Mouse (Mus musculus) intestine, embryonic 14.5 days (tissue): ENCODE data around the gene Fer1l5. TPM values are rescaled to one million over a fixed set of nuclear protein-coding genes. Genes with fewer than 3 reads are reported as not detected.
A peak's percentile ranks its signal among the peaks of the same experiment; 100 is the strongest.

Experiments
- ATAC-seq: fragments of 200-750 bp; cut with Nextera tagmentation; replicated peaks from 2 replicates; pipeline ENCODE4 v1.8.0; 2017; ENCODE audit warnings: low read depth, moderate number of reproducible peaks, moderate TSS enrichment, moderate library complexity; ENCODE audit not compliant: low FRiP score, low TSS enrichment
- DNase-seq: peaks from one replicate; pipeline ENCODE4 v3.0.0-alpha.2; 2018; ENCODE audit warnings: low spot score
- H3K27ac ChIP-seq: fragments of 300-500 bp; sonication (generic); 2 replicates; pipeline ENCODE4 v1.5.1; 2014; ENCODE audit warnings: low read depth, mild to moderate bottlenecking, control low read depth
- H3K27me3 ChIP-seq: fragments of 300-500 bp; sonication (generic); replicated peaks from 2 replicates; pipeline ENCODE4 v1.6.1; 2014; ENCODE audit warnings: low read length, control low read depth; ENCODE audit not compliant: control insufficient read depth, insufficient read depth
- H3K36me3 ChIP-seq: fragments of 300-500 bp; sonication (generic); 2 replicates; pipeline ENCODE4 v1.6.1; 2014; ENCODE audit warnings: low read length, control low read depth; ENCODE audit not compliant: control insufficient read depth, insufficient read depth
- H3K4me1 ChIP-seq: fragments of 300-500 bp; sonication (generic); replicated peaks from 2 replicates; pipeline ENCODE4 v1.6.1; 2014; ENCODE audit warnings: low read length, control low read depth, mixed read lengths; ENCODE audit not compliant: control insufficient read depth, insufficient read depth
- H3K4me2 ChIP-seq: fragments of 300-500 bp; sonication (generic); 2 replicates; pipeline ENCODE4 v1.6.1; 2014; ENCODE audit warnings: low read length
- H3K4me3 ChIP-seq: fragments of 300-500 bp; sonication (generic); 2 replicates; pipeline ENCODE4 v1.5.1; 2014; ENCODE audit warnings: low read depth, low read length, control low read depth, mixed read lengths
- H3K9ac ChIP-seq: fragments of 300-500 bp; sonication (generic); 2 replicates; pipeline ENCODE4 v1.6.1; 2014; ENCODE audit warnings: mild to moderate bottlenecking, low read length
- H3K9me3 ChIP-seq: fragments of 300-500 bp; sonication (generic); 2 replicates; pipeline ENCODE4 v1.6.1; 2016; ENCODE audit warnings: low read length, control low read depth; ENCODE audit not compliant: control insufficient read depth
- WGBS: fragments of 180-500 bp; shearing (Covaris S2); extraction: QIAGEN DNeasy Blood & Tissue Kit; methylation state at CpG from one replicate; pipeline ENCODE4 v1.1.7; 2014; 5-methylcytosine and 5-hydroxymethylcytosine counted together
- polyA plus RNA-seq: library from polyadenylated mRNA; unstranded; fragments of >200 nt; fragmentation: Nextera tagmentation; extraction: Ambion mirVana; gene quantifications from 2 replicates; pipeline ENCODE4 v1.2.1, GENCODE M21; 2014

The Fer1l5 gene
- polyA plus RNA-seq, 1 experiment from 2014 or later, result 0.91 TPM

GRCm38 (mm10) chr1:36441101-36441500 is 69.0 kb downstream of the Fer1l5 start:
- no peaks in the 10 kb centered on the region for H3K27me3 ChIP-seq
- H3K4me3 ChIP-seq, result no peak overlapping the region
- peaks cover 4% of the 10 kb centered on the region; the same call in 1 of the 2 replicates for H3K4me1 ChIP-seq
- no peaks in the 10 kb centered on the region for H3K9me3 ChIP-seq
- ATAC-seq, result no peak
- WGBS, result 94% methylated on average over 4 of the region's 4 CpGs
- no peak overlapping the region for H3K9ac ChIP-seq
- no peak overlapping the region for H3K4me2 ChIP-seq
- H3K36me3 ChIP-seq, result peaks cover 52% of the 10 kb centered on the region
- no peak for DNase-seq
- H3K27ac ChIP-seq, result no peak overlapping the region

GRCm38 (mm10) chr1:36444471-36445464 is 72.7 kb downstream of the Fer1l5 start, which contains the start of gene Lman2l:
TSS of gene Lman2l (minus strand) at chr1:36445271.
- Histone ChIP-seq H3K36me3 (peaks cover 16% of the 10 kb centered on the region; the same call in 1 of the 2 replicates), H3K4me3 (peak within 1 kb of the TSS; percentile 67), H3K4me1 (peaks cover 4% of the 10 kb centered on the region; the same call in 1 of the 2 replicates), H3K27me3 (no peaks in the 10 kb centered on the region), H3K27ac (peak within 1 kb of the TSS; percentile 57), H3K4me2 (peak within 1 kb of the TSS; percentile 77), H3K9me3 (no peaks in the 10 kb centered on the region), H3K9ac (peak within 1 kb of the TSS; percentile 62)
- ATAC-seq, result peak; percentile 100
- DNase-seq, result peak; percentile 95
- under 1% methylated on average over 57 of the region's 57 CpGs for WGBS

GRCm38 (mm10) chr1:36445508-36445907 is 73.4 kb downstream of the Fer1l5 start:
- ATAC-seq, result no peak; the same call in 1 of the 2 replicates

GRCm38 (mm10) chr1:36446106-36446824 is 74.2 kb downstream of the Fer1l5 start:
- H3K9me3 ChIP-seq, result no peaks in the 10 kb centered on the region
- ATAC-seq (no peak), DNase-seq (no peak)
- peaks cover 12% of the 10 kb centered on the region; the same call in 1 of the 2 replicates for H3K36me3 ChIP-seq
- H3K4me3 ChIP-seq, result no peak overlapping the region
- H3K9ac ChIP-seq, result no peak overlapping the region
- 88% methylated on average over 5 of the region's 5 CpGs for WGBS
- no peak overlapping the region for H3K27ac ChIP-seq
- no peak overlapping the region for H3K4me2 ChIP-seq
- H3K27me3 ChIP-seq, result no peaks in the 10 kb centered on the region
- peaks cover 4% of the 10 kb centered on the region; the same call in 1 of the 2 replicates for H3K4me1 ChIP-seq

More at GRCm38 (mm10) chr1:36445508-36445907, 73.4 kb downstream of the Fer1l5 start:
- H3K36me3 ChIP-seq, result peaks cover 15% of the 10 kb centered on the region; the same call in 1 of the 2 replicates
- WGBS, result 37% methylated on average over 8 of the region's 8 CpGs
- peaks cover 4% of the 10 kb centered on the region; the same call in 1 of the 2 replicates for H3K4me1 ChIP-seq
- H3K27me3 ChIP-seq, result no peaks in the 10 kb centered on the region
- no peak for DNase-seq
- peak overlapping the region; percentile 67 for H3K4me3 ChIP-seq
- no peaks in the 10 kb centered on the region for H3K9me3 ChIP-seq
- H3K9ac ChIP-seq, result no peak overlapping the region
- peak overlapping the region; percentile 38 for H3K4me2 ChIP-seq
- no peak overlapping the region for H3K27ac ChIP-seq

- no peak for ATAC-seq
- no peaks in the 10 kb centered on the region for H3K27me3 ChIP-seq
- peaks cover 10% of the 10 kb centered on the region; the same call in 1 of the 2 replicates for H3K36me3 ChIP-seq
- 86% methylated on average over 5 of the region's 5 CpGs for WGBS
- no peaks in the 10 kb centered on the region for H3K9me3 ChIP-seq
- DNase-seq, result no peak
- no peak overlapping the region for H3K4me3 ChIP-seq
- no peak overlapping the region for H3K9ac ChIP-seq
- no peak overlapping the region for H3K4me2 ChIP-seq
- H3K27ac ChIP-seq, result no peak overlapping the region
- H3K4me1 ChIP-seq, result peaks cover 4% of the 10 kb centered on the region; the same call in 1 of the 2 replicates
Measured at GRCm38 (mm10) chr1:36446841-36447240, 74.8 kb downstream of the Fer1l5 start.

- H3K27ac ChIP-seq, result no peak overlapping the region
- H3K27me3 ChIP-seq, result no peaks in the 10 kb centered on the region
- ATAC-seq, result no peak
- no peak overlapping the region for H3K4me2 ChIP-seq
- no peaks in the 10 kb centered on the region for H3K36me3 ChIP-seq
- WGBS, result 90% methylated on average over 6 of the region's 6 CpGs
- H3K9ac ChIP-seq, result no peak overlapping the region
- no peaks in the 10 kb centered on the region; the same call in 1 of the 2 replicates for H3K4me1 ChIP-seq
- no peak for DNase-seq
- peaks cover 4% of the 10 kb centered on the region; the same call in 1 of the 2 replicates for H3K9me3 ChIP-seq
- H3K4me3 ChIP-seq, result no peak overlapping the region
Measured at GRCm38 (mm10) chr1:36454055-36454815, 82.1 kb downstream of the Fer1l5 start.

GRCm38 (mm10) chr1:36457388-36458014 is 85.4 kb downstream of the Fer1l5 start:
- H3K4me1 ChIP-seq, result no peaks in the 10 kb centered on the region; the same call in 1 of the 2 replicates
- no peak for DNase-seq
- H3K27ac ChIP-seq, result no peak overlapping the region
- H3K4me3 ChIP-seq, result no peak overlapping the region
- H3K9ac ChIP-seq, result no peak overlapping the region
- peaks cover 4% of the 10 kb centered on the region; the same call in 1 of the 2 replicates for H3K9me3 ChIP-seq
- ATAC-seq, result no peak
- H3K4me2 ChIP-seq, result no peak overlapping the region
- no peaks in the 10 kb centered on the region for H3K36me3 ChIP-seq
- 21% methylated on average over 7 of the region's 7 CpGs for WGBS
- H3K27me3 ChIP-seq, result no peaks in the 10 kb centered on the region
